Mouse (Mus musculus) liver, embryonic 11.5 days (tissue): ENCODE measurements around the gene Msmp. TPM values are rescaled to one million over a fixed set of nuclear protein-coding genes. Genes with fewer than 3 reads are reported as not detected.
A peak's percentile ranks its signal among the peaks of the same experiment; 100 is the strongest.

Experiments used
- ATAC-seq: fragments of 200-750 bp; cut with Nextera tagmentation; replicated peaks from 2 replicates; pipeline ENCODE4 v1.8.0; 2017; ENCODE audit warnings: moderate number of reproducible peaks, mild to moderate bottlenecking, moderate TSS enrichment, moderate library complexity; ENCODE audit not compliant: low FRiP score
- DNase-seq: peaks from one replicate; pipeline ENCODE4 v3.0.0-alpha.2; 2017; ENCODE audit warnings: low spot score
- H3K27ac ChIP-seq: fragments of 300-500 bp; sonication (generic); 2 replicates; pipeline ENCODE4 v1.5.1; 2014; ENCODE audit warnings: mild to moderate bottlenecking, low read depth, low read length, control low read depth
- H3K27me3 ChIP-seq: fragments of 300-500 bp; sonication (generic); replicated peaks from 2 replicates; pipeline ENCODE4 v1.6.1; 2014; ENCODE audit warnings: low read length, mixed read lengths; ENCODE audit not compliant: control insufficient read depth, insufficient read depth
- H3K36me3 ChIP-seq: fragments of 300-500 bp; sonication (generic); 2 replicates; pipeline ENCODE4 v1.6.1; 2014; ENCODE audit warnings: mild to moderate bottlenecking, low read length, moderate library complexity, mixed read lengths; ENCODE audit not compliant: control insufficient read depth, insufficient read depth
- H3K4me1 ChIP-seq: fragments of 300-500 bp; sonication (generic); replicated peaks from 2 replicates; pipeline ENCODE4 v1.6.1; 2014; ENCODE audit warnings: low read length, mixed read lengths; ENCODE audit not compliant: control insufficient read depth, insufficient read depth
- H3K4me2 ChIP-seq: fragments of 300-500 bp; sonication (generic); 2 replicates; pipeline ENCODE4 v1.6.1; 2014; ENCODE audit warnings: mild to moderate bottlenecking, control low read depth, moderate library complexity
- H3K4me3 ChIP-seq: fragments of 300-500 bp; sonication (generic); 2 replicates; pipeline ENCODE4 v1.5.1; 2014; ENCODE audit warnings: low read depth, low read length, control low read depth
- H3K9ac ChIP-seq: fragments of 300-500 bp; sonication (generic); 2 replicates; pipeline ENCODE4 v1.6.1; 2014; ENCODE audit warnings: low read depth, low read length, control low read depth
- H3K9me3 ChIP-seq: fragments of 300-500 bp; sonication (generic); 2 replicates; pipeline ENCODE4 v1.6.1; 2016; ENCODE audit warnings: low read length, inconsistent platforms, mixed read lengths; ENCODE audit not compliant: control insufficient read depth
- WGBS: fragments of 180-500 bp; shearing (Covaris S2); extraction: QIAGEN DNeasy Blood & Tissue Kit; methylation state at CpG from one replicate; pipeline ENCODE4 v1.1.7; 2014; 5-methylcytosine and 5-hydroxymethylcytosine counted together
- polyA plus RNA-seq: library from polyadenylated mRNA; unstranded; fragments of >200 nt; fragmentation: Nextera tagmentation; extraction: Ambion mirVana; gene quantifications from 2 replicates; pipeline ENCODE4 v1.2.1, GENCODE M21; 2014

Msmp gene
- polyA plus RNA-seq, 1 experiment from 2014 or later: 0.75 TPM

- Histone ChIP-seq H3K4me2 (no peak overlapping the region), H3K27me3 (no peaks in the 10 kb centered on the region), H3K9me3 (no peaks in the 10 kb centered on the region), H3K9ac (no peak overlapping the region), H3K27ac (no peak overlapping the region), H3K36me3 (peaks cover 7% of the 10 kb centered on the region), H3K4me1 (peaks cover 23% of the 10 kb centered on the region), H3K4me3 (no peak overlapping the region)
- DNase-seq (no peak), ATAC-seq (no peak)
- 75% methylated on average over 2 of the region's 2 CpGs for WGBS
These were observed 8.9 kb downstream of the Msmp start for GRCm38 (mm10) chr4:43575356-43575755.

- Histone ChIP-seq H3K9me3 (no peaks in the 10 kb centered on the region), H3K27ac (no peak overlapping the region), H3K4me3 (no peak overlapping the region), H3K4me2 (no peak overlapping the region), H3K27me3 (no peaks in the 10 kb centered on the region), H3K36me3 (peaks cover 23% of the 10 kb centered on the region), H3K9ac (no peak overlapping the region), H3K4me1 (peaks cover 14% of the 10 kb centered on the region)
- DNase-seq (no peak), ATAC-seq (no peak)
- 88% methylated on average over 4 of the region's 4 CpGs for WGBS
These were observed 10.7 kb downstream of the Msmp start for GRCm38 (mm10) chr4:43573561-43573960.

- Histone ChIP-seq H3K9ac (no peak overlapping the region), H3K27me3 (no peaks in the 10 kb centered on the region), H3K36me3 (peaks cover 43% of the 10 kb centered on the region), H3K9me3 (no peaks in the 10 kb centered on the region), H3K4me2 (no peak overlapping the region), H3K4me1 (peaks cover 2% of the 10 kb centered on the region), H3K4me3 (no peak overlapping the region), H3K27ac (no peak overlapping the region)
- DNase-seq (no peak), ATAC-seq (no peak)
- WGBS: 78% methylated on average over 6 of the region's 6 CpGs
These were observed 12.8 kb downstream of the Msmp start for GRCm38 (mm10) chr4:43571395-43572045.

- ATAC-seq: no peak
- Histone ChIP-seq H3K4me3 (no peak overlapping the region), H3K4me2 (no peak overlapping the region), H3K36me3 (peaks cover 53% of the 10 kb centered on the region), H3K9me3 (no peaks in the 10 kb centered on the region), H3K27ac (no peak overlapping the region), H3K27me3 (no peaks in the 10 kb centered on the region), H3K9ac (no peak overlapping the region), H3K4me1 (peaks cover 10% of the 10 kb centered on the region)
- DNase-seq: no peak
- 93% methylated on average over 9 of the region's 9 CpGs for WGBS
These were observed 17.2 kb downstream of the Msmp start for GRCm38 (mm10) chr4:43567140-43567539.

DNA sequence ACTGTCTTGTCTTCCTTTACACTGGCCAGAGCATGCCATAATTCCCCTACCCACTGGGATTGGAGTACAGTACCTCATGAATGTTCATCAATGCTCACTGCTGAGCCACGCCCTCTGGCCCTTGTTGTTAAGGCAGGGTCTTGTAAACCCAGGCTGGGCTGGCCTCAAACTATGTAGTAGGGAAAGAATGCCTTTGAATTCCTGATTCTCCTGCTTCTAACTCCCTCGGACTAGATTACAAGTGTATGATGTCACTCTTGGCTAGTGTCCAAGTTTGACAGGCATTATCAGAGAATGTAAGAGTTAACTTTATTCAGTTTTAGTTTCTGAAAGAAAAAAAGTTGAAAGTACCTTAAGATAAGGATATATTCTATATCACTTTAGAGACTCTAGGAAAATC lies 20.1 kb downstream of the Msmp start:
- ATAC-seq (no peak), DNase-seq (no peak)
- H3K27me3 ChIP-seq: no peaks in the 10 kb centered on the region
- WGBS: 66% methylated on average over 2 of the region's 2 CpGs
- H3K4me2 ChIP-seq: no peak overlapping the region
- H3K9me3 ChIP-seq: no peaks in the 10 kb centered on the region
- H3K4me1 ChIP-seq: peaks cover 29% of the 10 kb centered on the region
- H3K4me3 ChIP-seq: no peak overlapping the region; the same call in 1 of the 2 replicates
- peaks cover 40% of the 10 kb centered on the region for H3K36me3 ChIP-seq
- H3K9ac ChIP-seq: no peak overlapping the region
- no peak overlapping the region for H3K27ac ChIP-seq

DNA sequence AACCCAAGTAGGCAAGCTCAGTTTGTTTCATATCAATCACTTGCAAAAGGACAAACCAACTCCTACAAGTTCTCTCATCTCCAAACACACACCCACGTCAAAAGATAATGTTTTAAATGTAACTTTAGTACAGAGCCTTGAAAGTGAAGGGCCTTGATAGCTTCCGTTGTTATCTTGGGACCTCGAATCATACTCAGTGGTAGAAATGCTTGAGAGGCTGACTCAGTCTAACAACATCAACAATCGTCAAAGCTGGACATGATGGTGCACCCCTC lies 20.8 kb downstream of the Msmp start:
- Histone ChIP-seq H3K27me3 (no peaks in the 10 kb centered on the region), H3K4me1 (peaks cover 36% of the 10 kb centered on the region), H3K4me2 (peak overlapping the region; percentile 97), H3K27ac (peak overlapping the region; percentile 99; the same call in 1 of the 2 replicates), H3K9me3 (no peaks in the 10 kb centered on the region), H3K4me3 (peak overlapping the region; percentile 82), H3K36me3 (peaks cover 33% of the 10 kb centered on the region), H3K9ac (peak overlapping the region; percentile 91)
- no peak for DNase-seq
- WGBS: 48% methylated on average over 4 of the region's 4 CpGs
- ATAC-seq: no peak

- H3K4me2 ChIP-seq: peak overlapping the region; percentile 97
- H3K4me3 ChIP-seq: peak overlapping the region; percentile 82
- no peaks in the 10 kb centered on the region for H3K9me3 ChIP-seq
- ATAC-seq (no peak; the same call in 1 of the 2 replicates), DNase-seq (no peak)
- H3K36me3 ChIP-seq: peaks cover 28% of the 10 kb centered on the region
- 3% methylated on average over 22 of the region's 22 CpGs for WGBS
- H3K9ac ChIP-seq: peak overlapping the region; percentile 91
- H3K27ac ChIP-seq: peak overlapping the region; percentile 99
- H3K4me1 ChIP-seq: peaks cover 41% of the 10 kb centered on the region
- H3K27me3 ChIP-seq: no peaks in the 10 kb centered on the region
These were observed 21.3 kb downstream of the Msmp start for GRCm38 (mm10) chr4:43562769-43563600.

DNA sequence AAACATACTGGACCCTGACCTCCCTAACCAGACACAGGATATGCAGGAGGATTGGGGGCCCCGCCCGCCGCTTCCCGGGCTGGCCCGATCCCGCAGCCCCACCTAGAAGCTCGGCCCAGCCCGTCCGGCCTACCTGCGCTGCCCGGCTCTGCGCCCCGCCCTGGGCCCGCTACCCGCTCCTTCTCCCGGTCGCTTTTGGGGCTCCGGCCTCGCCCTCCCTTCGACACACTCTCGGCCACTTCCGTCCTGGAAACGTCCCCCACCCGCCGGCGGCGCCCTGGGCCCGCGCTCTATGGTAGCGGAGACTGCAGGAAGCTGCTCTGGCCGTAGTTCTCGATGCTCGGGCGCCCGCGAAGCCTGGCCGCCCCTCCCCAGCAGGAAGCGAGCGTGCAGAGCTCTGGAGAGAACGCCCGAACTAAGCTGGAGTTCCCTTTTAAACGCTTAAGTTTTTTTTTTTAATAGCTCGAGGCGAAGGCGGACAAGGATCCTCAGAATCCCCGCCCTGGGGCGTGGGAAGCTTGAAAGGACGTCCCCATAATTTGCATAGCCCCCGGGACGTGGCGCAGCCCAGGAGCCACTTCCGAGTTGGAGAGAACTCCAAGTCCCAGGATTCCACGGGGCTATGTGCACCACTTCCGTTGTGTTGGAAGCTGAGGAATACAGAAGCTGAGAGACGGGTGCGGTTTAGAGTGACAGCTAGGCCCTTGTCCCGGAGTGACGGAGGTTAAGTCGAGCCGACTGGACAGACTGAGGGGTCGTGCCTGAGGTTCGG lies 22.1 kb downstream of the Msmp start, which contains the start of the genes Creb3 and Tln1:
Gene Creb3, plus strand, starts transcription at position 336 of the 772 bp plus-strand sequence.
Gene Tln1, minus strand, starts transcription at position 695 of the 772 bp plus-strand sequence.
- peaks cover 20% of the 10 kb centered on the region for H3K36me3 ChIP-seq
- under 1% methylated on average over 62 of the region's 62 CpGs for WGBS
- DNase-seq (peak; percentile 93), ATAC-seq (peak; percentile 87)
- H3K4me3 ChIP-seq: peak within 1 kb of the TSS; percentile 82
- H3K4me1 ChIP-seq: peaks cover 49% of the 10 kb centered on the region
- peak within 1 kb of the TSS; percentile 99 for H3K27ac ChIP-seq
- no peaks in the 10 kb centered on the region for H3K9me3 ChIP-seq
- H3K4me2 ChIP-seq: peak within 1 kb of the TSS; percentile 97
- H3K9ac ChIP-seq: peak within 1 kb of the TSS; percentile 91
- no peaks in the 10 kb centered on the region for H3K27me3 ChIP-seq
